Mouse (Mus musculus) stomach, embryonic 16.5 days (tissue): ENCODE measurements around the gene Rplp0. TPM values are rescaled to one million over a fixed set of nuclear protein-coding genes. Genes with fewer than 3 reads are reported as not detected.

Experiments used
- ATAC-seq: fragments of 200-750 bp; cut with Nextera tagmentation; 2 replicates; pipeline ENCODE4 v1.8.0; 2017; ENCODE audit warnings: moderate number of reproducible peaks, moderate TSS enrichment; ENCODE audit not compliant: insufficient read depth, low FRiP score
- H3K27ac ChIP-seq: fragments of 300-500 bp; sonication (generic); 2 replicates; pipeline ENCODE4 v1.5.1; 2014; ENCODE audit warnings: low read length
- H3K27me3 ChIP-seq: fragments of 300-500 bp; sonication (generic); 2 replicates; pipeline ENCODE4 v1.6.1; 2014; ENCODE audit warnings: low read length, control low read depth, mixed read lengths; ENCODE audit not compliant: control insufficient read depth, insufficient read depth
- H3K36me3 ChIP-seq: fragments of 300-500 bp; sonication (generic); 2 replicates; pipeline ENCODE4 v1.6.1; 2014; ENCODE audit warnings: low read length; ENCODE audit not compliant: control insufficient read depth, insufficient read depth
- H3K4me1 ChIP-seq: fragments of 300-500 bp; sonication (generic); 2 replicates; pipeline ENCODE4 v1.6.1; 2014; ENCODE audit warnings: low read length, control low read depth, mixed read lengths; ENCODE audit not compliant: control insufficient read depth, insufficient read depth
- H3K4me2 ChIP-seq: fragments of 300-500 bp; sonication (generic); 2 replicates; pipeline ENCODE4 v1.6.1; 2014; ENCODE audit warnings: low read depth, low read length, mixed read lengths
- H3K4me3 ChIP-seq: fragments of 300-500 bp; sonication (generic); replicated peaks from 2 replicates; pipeline ENCODE4 v1.5.1; 2014; ENCODE audit warnings: mild to moderate bottlenecking, low read length
- H3K9ac ChIP-seq: fragments of 300-500 bp; sonication (generic); 2 replicates; pipeline ENCODE4 v1.6.1; 2014; ENCODE audit warnings: low read length
- H3K9me3 ChIP-seq: fragments of 300-500 bp; sonication (generic); replicated peaks from 2 replicates; pipeline ENCODE4 v1.6.1; 2016; ENCODE audit warnings: low read length, control low read depth; ENCODE audit not compliant: control insufficient read depth
- WGBS: fragments of 180-500 bp; shearing (Covaris S2); extraction: QIAGEN DNeasy Blood & Tissue Kit; methylation state at CpG from one replicate; pipeline ENCODE4 v1.1.7; 2014; 5-methylcytosine and 5-hydroxymethylcytosine counted together
- polyA plus RNA-seq: library from polyadenylated mRNA; unstranded; fragments of >200 nt; fragmentation: Nextera tagmentation; extraction: Ambion mirVana; gene quantifications from 2 replicates; pipeline ENCODE4 v1.2.1, GENCODE M21; 2015

Rplp0 gene
- polyA plus RNA-seq, 1 experiment from 2014 or later, result 1,538 TPM

GRCm38 (mm10) chr5:115534856-115535255 lies 24.4 kb upstream of the Rplp0 start:
- H3K36me3 ChIP-seq, result no peaks in the 10 kb centered on the region
- peaks cover 77% of the 10 kb centered on the region for H3K4me1 ChIP-seq
- H3K9me3 ChIP-seq, result no peaks in the 10 kb centered on the region
- H3K9ac ChIP-seq, result peak overlapping the region; percentile 54; the same call in 1 of the 2 replicates
- 28% methylated on average over 8 of the region's 8 CpGs for WGBS
- no peaks in the 10 kb centered on the region for H3K27me3 ChIP-seq
- peak overlapping the region; percentile 64 for H3K27ac ChIP-seq
- H3K4me3 ChIP-seq, result no peak overlapping the region
- peak overlapping the region; percentile 33 for H3K4me2 ChIP-seq
- ATAC-seq, result no peak

- no peak overlapping the region for H3K4me3 ChIP-seq
- no peaks in the 10 kb centered on the region for H3K9me3 ChIP-seq
- peaks cover 69% of the 10 kb centered on the region for H3K4me1 ChIP-seq
- no peaks in the 10 kb centered on the region for H3K36me3 ChIP-seq
- 28% methylated on average over 7 of the region's 7 CpGs for WGBS
- peak overlapping the region; percentile 64; the same call in 1 of the 2 replicates for H3K27ac ChIP-seq
- no peaks in the 10 kb centered on the region for H3K27me3 ChIP-seq
- H3K9ac ChIP-seq, result peak overlapping the region; percentile 34; the same call in 1 of the 2 replicates
- H3K4me2 ChIP-seq, result no peak overlapping the region
- ATAC-seq, result no peak
Observed at GRCm38 (mm10) chr5:115535635-115536034, 23.6 kb upstream of the Rplp0 start.

- Histone ChIP-seq H3K4me3 (no peak overlapping the region), H3K36me3 (no peaks in the 10 kb centered on the region), H3K4me1 (peaks cover 52% of the 10 kb centered on the region), H3K9ac (peak overlapping the region; percentile 40; the same call in 1 of the 2 replicates), H3K27me3 (no peaks in the 10 kb centered on the region), H3K4me2 (peak overlapping the region; percentile 34; the same call in 1 of the 2 replicates), H3K27ac (peak overlapping the region; percentile 55; the same call in 1 of the 2 replicates), H3K9me3 (no peaks in the 10 kb centered on the region)
- WGBS, result 57% methylated on average over 13 of the region's 13 CpGs
- 0 out of 2 replicates have a peak, but pooled peaks have one; percentile 5 for ATAC-seq
Observed at GRCm38 (mm10) chr5:115538017-115538692, 21.1 kb upstream of the Rplp0 start.

- H3K9me3 ChIP-seq, result no peaks in the 10 kb centered on the region
- no peaks in the 10 kb centered on the region for H3K27me3 ChIP-seq
- H3K4me2 ChIP-seq, result peak overlapping the region; percentile 34; the same call in 1 of the 2 replicates
- H3K9ac ChIP-seq, result peak overlapping the region; percentile 40; the same call in 1 of the 2 replicates
- 1% methylated on average over 12 of the region's 12 CpGs for WGBS
- no peak overlapping the region for H3K4me3 ChIP-seq
- peak overlapping the region; percentile 55; the same call in 1 of the 2 replicates for H3K27ac ChIP-seq
- H3K4me1 ChIP-seq, result peaks cover 52% of the 10 kb centered on the region
- no peaks in the 10 kb centered on the region for H3K36me3 ChIP-seq
- ATAC-seq, result peak; percentile 71
Observed at GRCm38 (mm10) chr5:115538693-115539043, 20.6 kb upstream of the Rplp0 start.

- Histone ChIP-seq H3K4me3 (peak overlapping the region; percentile 26), H3K9ac (peak overlapping the region; percentile 64), H3K27me3 (no peaks in the 10 kb centered on the region), H3K36me3 (peaks cover 21% of the 10 kb centered on the region), H3K27ac (peak overlapping the region; percentile 86), H3K9me3 (no peaks in the 10 kb centered on the region), H3K4me1 (peaks cover 34% of the 10 kb centered on the region), H3K4me2 (peak overlapping the region; percentile 39)
- peak; percentile 48 for ATAC-seq
- 44% methylated on average over 19 of the region's 19 CpGs for WGBS
Observed at GRCm38 (mm10) chr5:115542635-115543384, 16.5 kb upstream of the Rplp0 start.

GRCm38 (mm10) chr5:115543509-115544253 lies 15.6 kb upstream of the Rplp0 start:
- Histone ChIP-seq H3K4me2 (peak overlapping the region; percentile 39), H3K4me1 (peaks cover 26% of the 10 kb centered on the region), H3K36me3 (peaks cover 26% of the 10 kb centered on the region), H3K9ac (peak overlapping the region; percentile 64), H3K4me3 (peak overlapping the region; percentile 26), H3K27ac (peak overlapping the region; percentile 86), H3K9me3 (no peaks in the 10 kb centered on the region), H3K27me3 (no peaks in the 10 kb centered on the region)
- 27% methylated on average over 17 of the region's 17 CpGs for WGBS
- ATAC-seq, result peak; percentile 75

- H3K4me3 ChIP-seq, result no peak overlapping the region
- H3K9ac ChIP-seq, result no peak overlapping the region; the same call in 1 of the 2 replicates
- H3K4me2 ChIP-seq, result no peak overlapping the region
- WGBS, result 67% methylated on average over 18 of the region's 18 CpGs
- ATAC-seq, result no peak
- H3K27ac ChIP-seq, result no peak overlapping the region; the same call in none of the 2 replicates
- peaks cover 21% of the 10 kb centered on the region for H3K4me1 ChIP-seq
- no peaks in the 10 kb centered on the region for H3K9me3 ChIP-seq
- no peaks in the 10 kb centered on the region for H3K27me3 ChIP-seq
- H3K36me3 ChIP-seq, result peaks cover 30% of the 10 kb centered on the region
Observed at GRCm38 (mm10) chr5:115544655-115545185, 14.5 kb upstream of the Rplp0 start.

GRCm38 (mm10) chr5:115545636-115546035 lies 13.6 kb upstream of the Rplp0 start:
- no peak overlapping the region for H3K9ac ChIP-seq

More at GRCm38 (mm10) chr5:115545636-115546035, 13.6 kb upstream of the Rplp0 start:
- no peak overlapping the region for H3K27ac ChIP-seq
- ATAC-seq, result no peak
- 92% methylated on average over 14 of the region's 14 CpGs for WGBS
- peaks cover 30% of the 10 kb centered on the region for H3K36me3 ChIP-seq
- no peak overlapping the region for H3K4me3 ChIP-seq
- H3K27me3 ChIP-seq, result no peaks in the 10 kb centered on the region
- H3K4me1 ChIP-seq, result peaks cover 21% of the 10 kb centered on the region
- H3K4me2 ChIP-seq, result no peak overlapping the region
- no peaks in the 10 kb centered on the region for H3K9me3 ChIP-seq
